Mouse (Mus musculus) heart, embryonic 12.5 days (tissue): ENCODE results near the gene Gm36028. TPM values are rescaled to one million over a fixed set of nuclear protein-coding genes. Genes with fewer than 3 reads are reported as not detected.

Experiments used
- ATAC-seq: fragments of 200-750 bp; cut with Nextera tagmentation; 2 replicates; pipeline ENCODE4 v1.8.0; 2017; ENCODE audit warnings: moderate TSS enrichment, moderate library complexity; ENCODE audit not compliant: insufficient number of reproducible peaks, low FRiP score
- H3K27ac ChIP-seq: fragments of 300-500 bp; sonication (generic); 2 replicates; pipeline ENCODE4 v1.5.1; 2016; ENCODE audit warnings: mild to moderate bottlenecking, moderate library complexity; ENCODE audit not compliant: poor library complexity, severe bottlenecking
- H3K27me3 ChIP-seq: fragments of 300-500 bp; sonication (generic); replicated peaks from 2 replicates; pipeline ENCODE4 v1.6.1; 2016; ENCODE audit warnings: mild to moderate bottlenecking, moderate library complexity
- H3K36me3 ChIP-seq: fragments of 300-500 bp; sonication (generic); 2 replicates; pipeline ENCODE4 v1.6.1; 2016; ENCODE audit warnings: mild to moderate bottlenecking, moderate library complexity
- H3K4me1 ChIP-seq: fragments of 300-500 bp; sonication (generic); replicated peaks from 2 replicates; pipeline ENCODE4 v1.6.1; 2016; ENCODE audit warnings: mild to moderate bottlenecking
- H3K4me2 ChIP-seq: fragments of 300-500 bp; sonication (generic); 2 replicates; pipeline ENCODE4 v1.6.1; 2016; ENCODE audit warnings: mild to moderate bottlenecking, moderate library complexity
- H3K4me3 ChIP-seq: fragments of 300-500 bp; sonication (generic); 2 replicates; pipeline ENCODE4 v1.5.1; 2016; ENCODE audit warnings: mild to moderate bottlenecking
- H3K9ac ChIP-seq: fragments of 300-500 bp; sonication (generic); 2 replicates; pipeline ENCODE4 v1.6.1; 2016; ENCODE audit warnings: mild to moderate bottlenecking, moderate library complexity
- H3K9me3 ChIP-seq: fragments of 300-500 bp; sonication (generic); replicated peaks from 2 replicates; pipeline ENCODE4 v1.6.1; 2016; ENCODE audit warnings: mild to moderate bottlenecking, moderate library complexity
- WGBS: fragments of 180-500 bp; shearing (Covaris S2); methylation state at CpG from one replicate; pipeline ENCODE4 v1.1.7; 2016; 5-methylcytosine and 5-hydroxymethylcytosine counted together
- polyA plus RNA-seq: library from polyadenylated mRNA; unstranded; fragments of >200 nt; fragmentation: Nextera tagmentation; extraction: Ambion mirVana; gene quantifications from 2 replicates; pipeline ENCODE4 v1.2.1, GENCODE M21; 2016

The Gm36028 gene
- polyA plus RNA-seq, 1 experiment from 2014 or later, result 0.89 TPM

GRCm38 (mm10) chr16:37837571-37837970 is 23.4 kb downstream of the Gm36028 start:
- WGBS, result 70% methylated on average over 3 of the region's 3 CpGs
- Histone ChIP-seq H3K4me2 (no peak overlapping the region), H3K9me3 (no peaks in the 10 kb centered on the region), H3K4me1 (no peaks in the 10 kb centered on the region), H3K27me3 (no peaks in the 10 kb centered on the region), H3K36me3 (peaks cover 48% of the 10 kb centered on the region), H3K9ac (no peak overlapping the region), H3K4me3 (no peak overlapping the region), H3K27ac (no peak overlapping the region)
- no peak for ATAC-seq

DNA sequence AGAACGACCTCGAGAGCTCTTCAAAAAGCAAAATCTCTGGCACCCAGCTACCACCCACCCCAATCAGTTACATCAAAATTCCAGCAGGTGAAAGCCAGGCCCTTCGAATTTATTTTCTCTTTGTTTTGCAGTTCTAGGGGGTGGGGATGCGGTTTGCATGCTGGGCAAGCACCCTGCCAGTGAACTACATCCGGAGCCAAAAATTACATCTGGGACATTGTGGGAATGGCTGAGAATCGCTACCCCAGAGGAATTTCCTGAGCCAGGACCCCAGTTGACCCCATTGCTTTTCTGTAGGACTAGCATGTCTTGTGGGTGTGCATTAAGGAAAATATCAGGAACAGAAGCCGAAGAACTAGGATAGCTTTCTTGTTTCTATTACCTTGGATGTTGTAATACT is 29.9 kb downstream of the Gm36028 start:
- Histone ChIP-seq H3K9ac (no peak overlapping the region), H3K27ac (no peak overlapping the region), H3K4me3 (no peak overlapping the region), H3K4me2 (no peak overlapping the region), H3K36me3 (peaks cover 93% of the 10 kb centered on the region), H3K9me3 (no peaks in the 10 kb centered on the region), H3K4me1 (no peaks in the 10 kb centered on the region), H3K27me3 (no peaks in the 10 kb centered on the region)
- WGBS, result 82% methylated on average over 7 of the region's 7 CpGs
- no peak for ATAC-seq

DNA sequence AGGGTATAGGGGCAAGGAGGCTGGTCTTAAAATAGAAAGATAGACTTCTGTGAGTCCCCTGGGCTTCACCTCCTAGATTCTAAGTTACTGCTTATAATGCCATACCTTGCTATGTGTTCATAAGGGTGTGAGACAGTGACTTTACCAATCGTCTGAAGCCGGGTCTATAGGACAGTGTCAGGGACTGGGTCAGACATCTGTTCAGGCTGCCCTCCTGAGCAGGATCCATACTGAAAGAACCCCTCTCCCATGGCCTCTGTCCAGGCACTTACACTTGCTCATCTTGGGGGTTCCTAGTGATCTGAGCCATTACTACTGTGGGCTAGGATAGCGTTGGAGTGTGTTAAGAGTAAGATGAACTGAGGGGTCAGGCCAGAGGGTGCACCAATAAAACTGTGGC is 34.7 kb downstream of the Gm36028 start:
- no peaks in the 10 kb centered on the region for H3K9me3 ChIP-seq
- H3K27me3 ChIP-seq, result no peaks in the 10 kb centered on the region
- WGBS, result 85% methylated on average over 3 of the region's 3 CpGs
- H3K4me2 ChIP-seq, result no peak overlapping the region
- ATAC-seq, result no peak
- 0 out of 2 replicates have a peak, but pooled peaks cover 3% of the 10 kb centered on the region for H3K4me1 ChIP-seq
- no peak overlapping the region for H3K27ac ChIP-seq
- no peak overlapping the region for H3K4me3 ChIP-seq
- H3K9ac ChIP-seq, result no peak overlapping the region
- peaks cover 93% of the 10 kb centered on the region for H3K36me3 ChIP-seq

DNA sequence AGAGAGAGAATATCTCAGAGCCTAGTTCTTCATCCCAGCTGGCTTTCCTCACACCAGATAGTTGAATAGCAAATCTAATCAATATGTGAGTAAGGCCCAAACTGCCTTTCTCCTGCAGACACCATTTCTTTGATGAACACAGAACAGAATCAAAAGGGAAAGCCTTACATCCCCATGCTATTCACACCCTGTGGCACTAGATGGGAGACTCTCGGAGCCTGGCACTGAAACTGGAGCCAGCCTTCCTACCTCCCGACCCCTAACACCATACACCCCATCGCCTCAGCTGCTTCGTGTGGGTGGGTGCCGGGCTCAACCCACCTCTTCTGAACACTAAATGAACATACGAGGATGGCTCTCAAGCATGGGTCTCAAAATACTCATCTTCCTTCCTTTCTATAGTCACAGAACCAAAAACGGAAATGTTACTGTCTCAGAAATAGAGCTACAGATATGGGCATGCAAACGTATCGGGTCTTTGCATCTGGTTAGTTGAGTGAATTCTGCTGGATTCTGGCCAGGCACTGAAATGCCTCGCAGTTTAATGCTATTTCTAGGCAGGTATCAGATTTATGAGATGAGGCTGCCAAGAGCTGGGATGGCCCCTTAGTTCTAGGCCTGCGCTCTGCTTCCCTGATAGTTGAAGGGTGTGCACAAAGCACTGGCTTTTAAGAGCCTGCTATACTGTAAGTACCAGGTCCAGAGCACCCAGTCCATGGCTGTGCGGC is 36.0 kb downstream of the Gm36028 start:
- H3K4me1 ChIP-seq, result 0 out of 2 replicates have a peak, but pooled peaks cover 3% of the 10 kb centered on the region
- 85% methylated on average over 12 of the region's 12 CpGs for WGBS
- no peak for ATAC-seq
- H3K9me3 ChIP-seq, result no peaks in the 10 kb centered on the region
- H3K36me3 ChIP-seq, result peaks cover 95% of the 10 kb centered on the region
- no peaks in the 10 kb centered on the region for H3K27me3 ChIP-seq
- no peak overlapping the region for H3K4me2 ChIP-seq
- H3K27ac ChIP-seq, result peak overlapping the region; percentile 13; the same call in 1 of the 2 replicates
- H3K9ac ChIP-seq, result no peak overlapping the region
- H3K4me3 ChIP-seq, result no peak overlapping the region

DNA sequence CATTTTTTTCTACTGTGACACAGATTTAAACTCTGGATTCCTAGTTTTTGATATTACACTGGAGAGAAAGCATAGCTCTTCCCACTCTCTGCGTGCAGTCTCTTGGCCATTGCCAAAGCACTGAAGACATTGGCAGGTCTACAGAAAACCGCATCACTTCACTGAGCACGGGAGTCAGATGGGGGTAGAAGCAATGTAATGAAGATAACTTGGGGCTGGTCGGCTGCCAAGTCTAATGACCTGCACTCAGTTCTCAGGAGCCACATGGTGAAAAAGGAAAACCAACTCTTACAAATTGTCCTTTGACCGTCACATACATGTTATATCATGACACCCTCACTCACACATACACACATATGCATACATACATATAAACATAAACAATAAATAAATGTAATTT is 37.0 kb downstream of the Gm36028 start:
- 57% methylated on average over 5 of the region's 5 CpGs for WGBS
- peaks cover 93% of the 10 kb centered on the region for H3K36me3 ChIP-seq
- H3K27me3 ChIP-seq, result no peaks in the 10 kb centered on the region
- no peak overlapping the region for H3K27ac ChIP-seq
- no peaks in the 10 kb centered on the region for H3K9me3 ChIP-seq
- no peak for ATAC-seq
- H3K4me1 ChIP-seq, result 0 out of 2 replicates have a peak, but pooled peaks cover 3% of the 10 kb centered on the region
- no peak overlapping the region for H3K9ac ChIP-seq
- H3K4me3 ChIP-seq, result no peak overlapping the region
- no peak overlapping the region for H3K4me2 ChIP-seq

DNA sequence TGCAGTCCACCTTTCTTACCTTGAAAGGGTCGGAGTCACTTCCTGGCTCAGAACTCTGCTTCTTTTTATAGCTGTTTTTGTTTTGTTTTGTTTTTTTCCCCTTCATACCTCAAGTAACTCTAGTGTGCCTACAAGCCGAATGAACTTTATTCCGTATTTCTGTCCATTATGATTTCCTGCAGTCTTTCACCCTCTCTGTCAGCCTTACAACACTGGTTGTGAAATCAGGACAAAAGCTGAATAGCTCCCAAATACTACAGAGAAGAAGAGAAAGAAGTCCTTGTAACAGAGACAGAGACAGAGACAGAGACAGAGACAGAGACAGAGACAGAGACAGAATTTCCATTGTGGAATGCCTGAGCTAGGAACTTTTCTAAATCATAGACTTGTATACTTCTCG is 43.0 kb downstream of the Gm36028 start:
- ATAC-seq, result no peak
- H3K27me3 ChIP-seq, result no peaks in the 10 kb centered on the region
- no peak overlapping the region for H3K27ac ChIP-seq
- 91% methylated on average over 4 of the region's 4 CpGs for WGBS
- no peak overlapping the region for H3K9ac ChIP-seq
- H3K4me1 ChIP-seq, result peaks cover 18% of the 10 kb centered on the region
- peaks cover 72% of the 10 kb centered on the region for H3K36me3 ChIP-seq
- no peak overlapping the region for H3K4me3 ChIP-seq
- no peak overlapping the region for H3K4me2 ChIP-seq
- no peaks in the 10 kb centered on the region for H3K9me3 ChIP-seq

DNA sequence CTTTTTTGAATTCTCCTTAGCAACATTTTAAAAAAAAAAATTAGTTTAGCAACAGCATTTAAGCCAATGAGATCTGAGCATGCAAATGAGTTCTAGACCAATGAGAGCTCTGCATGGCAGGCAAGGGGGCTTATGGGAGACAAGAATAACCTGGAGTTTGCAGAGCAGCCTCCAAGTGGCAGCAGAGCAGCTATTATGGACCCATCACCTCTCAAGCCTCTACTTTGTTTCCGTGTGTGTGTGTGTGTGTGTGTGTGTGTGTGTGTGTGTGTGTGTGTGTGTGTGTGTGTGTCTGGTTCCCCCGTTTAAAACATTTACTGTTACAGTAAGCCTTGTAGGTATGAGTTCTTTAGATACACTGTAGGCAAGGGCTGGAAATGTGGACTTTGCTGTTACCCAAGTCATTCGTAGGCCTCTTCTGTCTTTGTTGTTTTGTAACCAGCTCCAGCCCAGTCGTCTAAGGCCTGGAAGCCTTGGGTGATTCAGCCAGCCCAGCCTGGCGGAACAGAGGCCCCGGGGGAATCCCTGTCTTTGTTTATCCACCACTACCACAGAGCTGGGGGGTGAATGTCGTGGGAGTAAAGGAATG is 46.5 kb downstream of the Gm36028 start:
- H3K4me2 ChIP-seq, result no peak overlapping the region
- no peaks in the 10 kb centered on the region for H3K27me3 ChIP-seq
- 28% methylated on average over 7 of the region's 7 CpGs for WGBS
- H3K27ac ChIP-seq, result peak overlapping the region; percentile 36
- H3K36me3 ChIP-seq, result peaks cover 52% of the 10 kb centered on the region
- no peak overlapping the region for H3K4me3 ChIP-seq
- peak; percentile 81 for ATAC-seq
- H3K9ac ChIP-seq, result no peak overlapping the region; the same call in 1 of the 2 replicates
- H3K4me1 ChIP-seq, result peaks cover 35% of the 10 kb centered on the region
- H3K9me3 ChIP-seq, result no peaks in the 10 kb centered on the region

DNA sequence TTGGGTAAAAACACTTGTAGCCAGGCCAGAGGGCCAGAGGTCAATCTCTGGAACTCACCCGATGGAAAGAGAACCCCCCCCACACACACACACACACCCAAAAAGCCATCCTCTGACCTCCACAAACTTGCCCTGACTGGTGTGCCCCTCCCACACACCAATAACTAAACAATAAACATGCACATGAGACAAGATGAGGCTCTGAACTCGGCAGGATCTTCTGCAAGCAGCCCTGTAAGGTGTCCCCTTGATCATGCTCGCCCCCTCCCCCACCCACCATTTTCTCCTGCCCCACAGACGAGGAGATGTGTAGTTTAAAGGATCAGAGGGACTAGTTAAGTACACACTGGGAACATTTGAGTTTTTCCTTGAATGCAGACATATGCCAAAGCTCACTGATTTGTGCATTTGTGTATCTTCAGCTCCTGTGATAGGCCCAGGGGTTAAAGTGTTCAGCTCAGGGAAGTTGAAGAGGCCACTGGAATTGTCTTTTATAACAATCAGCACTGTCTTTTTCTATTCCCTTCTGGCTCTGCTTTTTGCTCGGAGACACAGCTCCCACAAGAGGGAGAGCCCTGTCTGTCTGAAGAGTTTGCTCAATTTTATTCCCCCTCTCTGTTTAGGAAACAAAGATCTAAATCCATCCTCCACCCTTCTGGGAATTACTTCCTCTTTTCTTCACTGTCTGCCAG is 47.1 kb downstream of the Gm36028 start:
- Histone ChIP-seq H3K27ac (peak overlapping the region; percentile 89), H3K4me1 (peaks cover 41% of the 10 kb centered on the region), H3K9ac (no peak overlapping the region), H3K4me3 (no peak overlapping the region), H3K27me3 (no peaks in the 10 kb centered on the region), H3K4me2 (no peak overlapping the region; the same call in 1 of the 2 replicates), H3K9me3 (no peaks in the 10 kb centered on the region), H3K36me3 (peaks cover 49% of the 10 kb centered on the region)
- ATAC-seq, result peak; percentile 9; the same call in 1 of the 2 replicates
- WGBS, result 46% methylated on average over 5 of the region's 5 CpGs

- Histone ChIP-seq H3K4me1 (peaks cover 50% of the 10 kb centered on the region), H3K9me3 (no peaks in the 10 kb centered on the region), H3K27ac (peak overlapping the region; percentile 89), H3K4me3 (no peak overlapping the region), H3K9ac (peak overlapping the region; percentile 28; the same call in 1 of the 2 replicates), H3K27me3 (no peaks in the 10 kb centered on the region), H3K4me2 (peak overlapping the region; percentile 23; the same call in 1 of the 2 replicates), H3K36me3 (peaks cover 44% of the 10 kb centered on the region)
- WGBS, result 26% methylated on average over 9 of the region's 9 CpGs
- ATAC-seq, result peak; percentile 24; the same call in 1 of the 2 replicates
Measured at GRCm38 (mm10) chr16:37812474-37812886, 48.5 kb downstream of the Gm36028 start.

DNA sequence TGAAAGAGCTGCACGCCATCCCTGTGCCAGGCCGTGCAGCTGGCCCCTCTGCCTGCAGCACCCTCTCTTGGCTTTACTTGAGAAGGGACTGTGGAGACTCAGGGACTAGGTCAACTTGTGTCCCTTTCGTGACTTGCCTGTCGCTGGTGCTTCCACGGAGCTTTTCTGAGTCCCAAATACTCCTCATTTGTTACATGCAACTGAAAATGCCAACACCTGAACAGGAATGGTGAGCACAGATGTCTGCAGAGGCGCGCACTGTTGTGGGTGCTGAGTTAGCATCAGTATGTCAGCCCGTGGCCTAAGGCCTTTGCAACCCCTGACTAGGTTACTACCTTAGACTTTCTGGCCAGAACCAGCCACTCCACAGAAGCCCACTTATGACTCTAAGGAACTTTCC is 49.1 kb downstream of the Gm36028 start:
- peak overlapping the region; percentile 89 for H3K27ac ChIP-seq
- H3K36me3 ChIP-seq, result peaks cover 49% of the 10 kb centered on the region
- 0 out of 2 replicates have a peak overlapping the region, but pooled peaks have one; percentile 28 for H3K9ac ChIP-seq
- H3K9me3 ChIP-seq, result no peaks in the 10 kb centered on the region
- no peaks in the 10 kb centered on the region for H3K27me3 ChIP-seq
- 77% methylated on average over 8 of the region's 8 CpGs for WGBS
- H3K4me2 ChIP-seq, result no peak overlapping the region
- ATAC-seq, result no peak
- no peak overlapping the region for H3K4me3 ChIP-seq
- H3K4me1 ChIP-seq, result peaks cover 55% of the 10 kb centered on the region

DNA sequence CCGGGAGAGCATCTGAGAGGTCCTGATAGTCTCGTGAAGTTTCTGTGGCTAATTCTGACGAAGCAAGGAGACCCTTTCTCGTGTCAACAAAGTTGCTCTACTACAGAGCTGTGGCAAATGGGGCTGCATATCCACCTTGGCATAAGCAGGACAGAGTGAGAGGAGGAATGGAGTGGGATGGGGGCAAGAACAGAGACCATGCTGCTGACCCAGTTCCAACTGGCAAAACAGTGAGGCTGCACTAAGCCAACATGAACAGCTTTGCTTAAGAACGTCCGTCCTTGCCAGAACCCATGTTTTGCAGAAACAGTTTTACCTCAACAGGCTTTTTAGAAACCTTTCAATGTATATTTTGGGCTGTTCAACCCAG is 51.3 kb downstream of the Gm36028 start:
- Histone ChIP-seq H3K27ac (peak overlapping the region; percentile 91), H3K27me3 (no peaks in the 10 kb centered on the region), H3K4me2 (0 out of 2 replicates have a peak overlapping the region, but pooled peaks have one; percentile 16), H3K9ac (no peak overlapping the region), H3K36me3 (peaks cover 45% of the 10 kb centered on the region), H3K4me3 (no peak overlapping the region), H3K4me1 (peaks cover 67% of the 10 kb centered on the region), H3K9me3 (peaks cover 6% of the 10 kb centered on the region; the same call in 1 of the 2 replicates)
- ATAC-seq, result no peak
- 70% methylated on average over 6 of the region's 6 CpGs for WGBS
